Mouse (Mus musculus) kidney, adult 2 months (tissue): ENCODE results near the gene Slc1a3.

ENCODE experiments used
- CTCF ChIP-seq: fragments of 200-500 bp; conservative IDR thresholded peaks from 2 replicates; pipeline ENCODE4 v1.5.1; 2011; ENCODE audit warnings: low read depth, mild to moderate bottlenecking, control low read depth, low read length, moderate library complexity, mixed read lengths; ENCODE audit not compliant: insufficient read depth, insufficient read length
- POLR2A ChIP-seq: fragments of 200-500 bp; IDR thresholded peaks from one replicate; pipeline ENCODE4 v1.6.1; 2011; ENCODE audit warnings: low read depth, low read length, control low read depth

DNA sequence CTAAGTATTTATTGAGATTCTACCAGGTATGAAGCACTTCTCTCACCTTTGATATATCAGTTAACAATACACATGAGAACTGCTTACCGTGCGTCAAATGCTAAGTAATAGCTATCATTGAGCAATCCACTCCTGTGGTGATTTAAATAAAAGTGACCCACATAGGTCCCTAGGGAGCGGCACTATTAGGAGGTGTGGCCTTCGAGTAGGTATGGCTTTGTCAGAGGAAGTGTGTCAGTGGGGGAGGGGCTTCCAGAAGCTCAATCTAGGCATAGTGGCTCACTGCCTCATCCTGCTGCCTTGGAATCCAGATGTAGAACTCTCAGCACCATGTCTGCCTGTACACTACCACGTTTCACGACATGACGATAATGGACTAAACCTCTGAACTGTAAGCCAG lies 18.3 kb upstream of the Slc1a3 start:
- TF ChIP-seq POLR2A (no peak), CTCF (no peak)
